Mouse (Mus musculus) heart, adult 2 months (tissue): ENCODE measurements around the gene Rabl2.

ENCODE experiments used
- CTCF ChIP-seq: fragments of 200-600 bp; IDR thresholded peaks from 2 replicates; pipeline ENCODE4 v1.8.1; 2022; ENCODE audit warnings: antibody characterized with exemption, mild to moderate bottlenecking, moderate library complexity
- EP300 ChIP-seq: fragments of 200-500 bp; IDR thresholded peaks from 2 replicates; pipeline ENCODE4 v1.6.1; 2011; ENCODE audit warnings: low read depth, low read length, control low read depth; ENCODE audit not compliant: insufficient read depth
- POLR2A ChIP-seq: fragments of 200-500 bp; IDR thresholded peaks from 2 replicates; pipeline ENCODE4 v1.6.1; 2011; ENCODE audit warnings: mild to moderate bottlenecking, low read depth, low read length, control low read depth; ENCODE audit not compliant: insufficient read depth

DNA sequence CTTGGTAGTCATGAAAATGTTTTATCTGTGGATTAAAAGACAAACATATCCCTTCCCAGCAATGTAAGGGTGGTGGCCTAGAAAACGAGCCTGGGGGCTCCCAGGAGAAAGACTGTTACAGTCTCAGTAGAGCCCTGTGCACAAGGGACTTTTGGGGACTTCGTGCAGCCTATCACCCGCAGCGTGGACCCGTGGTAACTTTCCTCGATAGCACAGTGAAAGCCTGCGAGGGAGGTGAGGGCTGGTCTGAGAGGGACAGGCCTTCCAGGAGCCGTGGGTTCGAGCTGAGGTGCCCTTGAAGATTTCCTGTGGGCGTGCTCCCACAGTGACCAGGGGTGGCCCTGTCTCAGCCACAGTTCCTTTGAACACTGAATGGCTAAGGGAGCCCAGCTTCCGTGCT is 6.1 kb downstream of the Rabl2 start:
- TF ChIP-seq CTCF (no peak), POLR2A (no peak), EP300 (no peak)
